Mouse (Mus musculus) kidney, postnatal 36 days (tissue): ENCODE data around the gene Lrg1.

Experiments used
- DNase-seq, 2 experiments: peaks; one replicate each; pipeline ENCODE4 v3.0.0; 2021 to 2022; ENCODE audit warnings: mixed read lengths in 2 of 2

Gene Lrg1

DNA sequence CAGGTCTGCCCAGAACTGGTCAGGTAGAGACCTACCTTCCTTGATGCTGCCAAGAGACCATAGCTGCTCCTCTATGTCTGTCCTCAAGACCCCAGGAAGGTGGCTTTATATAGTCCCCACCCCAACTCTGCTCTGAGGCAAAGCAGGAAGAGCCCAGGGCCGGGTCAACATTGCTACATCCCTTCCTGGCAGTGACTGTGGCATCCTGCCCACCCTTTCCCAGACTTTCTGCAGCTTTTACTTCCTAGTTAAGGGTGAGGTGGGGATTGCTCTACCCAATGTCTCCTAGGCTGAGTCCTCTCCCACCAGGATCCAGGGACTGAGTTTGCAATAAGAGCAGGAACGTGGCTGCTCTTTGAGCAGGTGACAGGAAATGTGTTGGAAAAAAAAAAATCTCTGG is at the start of gene Lrg1:
Gene Lrg1, minus strand, starts transcription at position 176 of the 400 bp plus-strand sequence.
- DNase-seq, result no peak

DNA sequence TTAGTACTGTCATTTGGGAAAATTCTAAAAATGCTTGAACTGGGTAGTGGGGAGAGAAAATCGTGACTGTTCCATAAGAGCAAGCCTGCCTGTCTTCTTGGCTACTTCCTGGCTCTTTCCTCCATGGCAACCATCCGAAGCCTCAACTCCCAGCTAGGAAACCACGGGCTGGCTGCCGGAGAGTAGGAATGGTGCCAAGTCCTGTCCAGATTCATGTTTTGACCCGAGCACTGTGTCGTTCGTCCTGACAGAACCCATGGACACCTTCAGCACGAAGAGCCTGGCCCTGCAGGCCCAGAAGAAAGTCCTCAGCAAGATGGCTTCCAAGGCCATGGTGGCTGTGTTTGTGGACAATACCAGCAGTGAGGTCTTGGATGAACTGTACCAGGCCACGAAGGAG is 49.7 kb upstream of the Lrg1 start:
- no peak for DNase-seq

DNA sequence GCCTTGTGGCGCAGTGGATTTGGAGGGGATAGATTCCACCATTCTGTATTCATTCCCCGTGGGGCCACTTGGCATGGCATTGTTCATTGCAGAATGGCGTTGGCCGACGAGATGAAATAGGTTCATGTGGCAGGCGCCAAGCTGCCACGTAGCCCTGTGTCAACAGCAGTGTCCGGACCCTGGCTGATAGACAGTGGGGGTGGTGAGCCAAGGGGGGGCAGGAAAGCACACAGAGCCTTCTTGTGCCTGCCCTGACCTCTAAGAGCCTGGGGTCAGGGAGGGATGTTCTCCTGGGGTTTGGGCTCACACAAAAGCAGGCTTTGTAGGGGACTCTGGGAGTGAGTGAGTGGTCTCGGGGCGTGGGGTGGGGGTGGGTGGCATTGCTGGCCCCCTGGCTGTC is 48.8 kb upstream of the Lrg1 start:
- DNase-seq, result peak in 1 of 2 experiments; percentile 31

DNA sequence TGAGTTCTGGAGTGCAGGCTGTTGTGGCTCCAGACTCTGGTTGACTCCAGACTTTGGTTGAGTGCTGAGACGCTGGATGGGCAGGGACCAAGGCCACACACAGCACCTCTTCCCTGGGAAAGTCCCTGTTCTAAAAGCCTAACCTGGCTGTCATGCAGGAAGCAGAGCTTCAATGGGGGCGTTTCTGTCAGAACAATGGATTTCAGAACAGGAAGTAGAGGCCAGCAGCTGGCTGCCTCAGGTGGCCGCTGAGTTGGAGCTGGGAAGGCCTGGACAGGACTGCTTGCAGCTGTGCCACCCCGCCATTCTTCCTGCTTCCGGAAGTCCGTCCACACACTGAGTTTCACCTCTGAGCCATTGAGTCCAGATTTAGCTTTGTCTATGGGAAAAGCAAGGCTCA is 48.0 kb upstream of the Lrg1 start:
- peak; percentile 41 to 47 for DNase-seq

DNA sequence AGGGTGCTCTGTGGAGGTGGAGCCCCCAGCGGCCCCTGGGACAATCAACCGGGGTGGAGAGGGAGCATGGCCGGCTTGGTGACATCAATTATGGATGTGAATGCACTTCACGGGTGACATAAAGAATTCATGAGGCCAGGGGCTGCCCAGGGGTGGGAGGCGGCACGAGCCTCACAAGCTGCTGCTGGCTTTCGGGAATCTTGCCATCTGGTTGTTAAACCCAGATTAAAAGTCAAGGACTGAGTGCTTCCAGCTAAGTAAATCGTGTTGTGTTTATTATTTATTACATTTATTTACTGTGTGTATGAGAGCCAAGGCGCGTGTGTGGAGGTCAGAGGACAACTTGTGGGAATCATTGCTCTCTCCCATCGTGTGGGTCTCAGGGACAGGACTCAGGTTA is 43.9 kb upstream of the Lrg1 start:
- no peak for DNase-seq

DNA sequence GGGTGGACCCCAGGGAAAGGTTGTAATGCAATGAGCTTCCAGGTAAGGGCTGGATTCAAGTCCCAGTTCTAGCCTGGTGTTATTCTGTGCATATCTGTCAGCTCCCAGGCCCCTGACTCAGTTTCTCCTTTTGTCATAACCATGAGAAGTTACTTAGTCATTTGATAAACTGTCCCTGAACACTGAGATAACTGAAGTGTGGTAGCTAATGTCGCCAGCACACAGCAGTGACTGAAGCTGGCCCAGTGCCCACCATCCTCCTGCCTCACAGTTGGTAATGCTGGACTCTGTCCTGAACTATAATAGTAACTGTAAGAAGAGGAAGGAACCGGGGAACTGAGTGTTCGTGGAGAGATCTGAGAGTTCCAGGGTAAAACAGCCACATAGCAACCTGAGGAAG is 42.7 kb upstream of the Lrg1 start:
- DNase-seq, result no peak

DNA sequence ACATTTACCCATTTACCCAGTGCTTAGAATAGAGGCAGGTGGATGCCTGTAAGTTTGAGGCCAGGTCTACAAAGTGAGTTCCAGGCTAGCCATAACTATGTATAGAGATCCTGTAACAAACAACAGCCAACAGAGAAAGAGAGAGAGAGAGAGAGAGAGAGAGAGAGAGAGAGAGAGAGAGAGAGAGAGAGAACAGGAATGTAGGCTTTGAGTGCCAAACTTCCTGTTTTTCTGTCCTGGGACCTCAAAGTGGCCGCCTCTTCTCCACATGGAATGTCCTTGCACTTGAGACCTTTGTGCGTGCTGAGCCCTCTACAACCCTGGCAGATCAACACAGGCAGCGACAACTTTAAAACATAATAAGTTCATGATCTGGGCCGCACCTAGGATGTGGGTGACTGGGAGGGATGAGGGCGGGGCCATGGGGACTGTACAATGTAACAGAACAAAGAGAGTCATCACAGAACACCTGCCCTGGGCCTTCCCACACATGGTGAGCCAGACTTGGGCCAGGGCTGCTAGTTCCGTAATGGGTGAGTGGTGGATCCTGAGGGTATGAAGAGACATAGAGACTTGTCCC is 41.8 kb upstream of the Lrg1 start:
- peak in 1 of 2 experiments; percentile 24 for DNase-seq

DNA sequence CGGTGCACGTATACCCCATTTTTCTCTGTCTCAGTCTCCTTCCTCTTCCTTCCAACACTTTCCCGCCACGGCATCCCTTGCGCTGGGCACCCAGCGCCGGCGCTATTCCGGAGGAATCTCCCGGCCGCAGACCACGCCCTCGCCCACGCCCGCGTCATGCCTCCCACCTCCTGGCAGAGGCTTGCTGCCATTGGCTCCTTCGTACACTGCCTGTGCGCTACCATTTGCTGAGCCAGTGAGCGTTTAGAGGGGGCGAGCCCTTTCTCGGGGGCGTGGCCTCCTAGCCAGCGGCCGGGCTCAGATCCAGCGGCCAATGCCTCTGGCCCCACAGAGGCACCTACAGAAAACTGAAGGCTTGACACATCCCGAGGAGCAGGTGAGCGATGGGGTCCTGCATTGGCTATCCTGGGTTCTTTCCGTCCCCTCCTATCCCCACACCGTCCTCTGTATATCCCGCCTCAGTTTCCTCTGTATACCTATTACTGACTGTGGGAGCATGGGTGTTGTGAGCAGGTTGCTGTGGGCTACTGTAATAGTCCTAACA is 40.5 kb upstream of the Lrg1 start, which contains the start of gene Tnfaip8l1:
Gene Tnfaip8l1, plus strand, starts transcription at position 247 of the 544 bp plus-strand sequence.
- DNase-seq, result peak; percentile 97

DNA sequence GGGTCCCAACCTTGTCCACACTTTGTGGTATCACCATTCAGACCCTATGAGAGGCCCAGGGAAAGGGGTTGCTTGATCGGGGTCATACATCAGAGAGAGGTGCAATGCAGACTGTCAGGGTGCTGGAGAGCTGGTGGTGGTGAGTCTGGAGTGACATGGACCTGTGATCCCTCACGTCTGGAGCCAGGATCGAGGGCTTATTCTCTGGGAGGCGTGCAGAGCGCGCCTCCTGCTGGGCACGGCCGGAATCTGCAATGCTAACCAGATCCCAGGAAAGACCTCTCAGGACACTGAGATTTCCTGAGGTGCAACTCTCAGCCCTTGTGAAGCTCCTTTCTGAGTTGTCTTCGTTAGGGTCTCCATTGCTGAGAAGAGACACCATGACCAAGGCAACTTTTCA is 37.9 kb upstream of the Lrg1 start:
- DNase-seq, result peak; percentile 66 to 81

DNA sequence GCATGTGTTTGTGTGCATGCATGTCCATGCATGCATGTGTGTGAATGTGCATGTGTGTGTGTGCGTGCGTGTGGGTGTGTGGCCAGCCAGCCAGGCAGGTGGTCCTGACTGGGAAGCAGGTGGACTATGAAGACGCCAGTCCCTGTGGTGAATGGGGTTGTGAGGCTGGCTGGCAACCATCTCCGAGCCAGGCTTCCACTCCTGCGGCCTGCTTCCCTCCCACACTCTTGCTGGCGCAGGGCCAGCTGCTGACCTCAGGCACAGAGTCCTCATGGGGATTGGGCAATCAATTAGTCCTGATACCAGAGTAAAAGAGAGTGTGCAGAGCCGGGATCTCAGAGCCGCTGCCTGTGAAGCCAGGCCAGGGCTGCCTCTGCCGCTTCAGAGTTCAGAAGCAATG is 31.8 kb upstream of the Lrg1 start:
- peak; percentile 42 to 67 for DNase-seq

DNA sequence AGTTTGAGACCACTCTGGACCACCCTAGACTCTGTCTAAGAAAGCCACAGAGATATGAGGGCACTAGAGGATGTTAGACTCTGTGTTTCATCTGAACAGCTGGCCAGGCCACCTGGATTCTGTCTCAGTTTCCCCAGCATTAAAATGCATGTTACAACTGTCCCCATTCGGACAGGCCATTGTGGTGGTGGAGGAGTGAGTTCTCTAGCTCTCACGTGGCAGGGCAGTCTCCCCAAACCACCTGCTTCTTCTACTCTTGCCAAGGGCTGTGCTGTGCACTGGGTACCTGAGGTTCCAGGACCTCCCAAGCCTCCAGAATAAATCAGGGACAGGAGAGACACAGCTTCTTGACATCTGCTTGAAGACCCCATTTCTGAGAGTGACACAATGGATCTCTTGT is 28.1 kb upstream of the Lrg1 start:
- DNase-seq, result no peak

DNA sequence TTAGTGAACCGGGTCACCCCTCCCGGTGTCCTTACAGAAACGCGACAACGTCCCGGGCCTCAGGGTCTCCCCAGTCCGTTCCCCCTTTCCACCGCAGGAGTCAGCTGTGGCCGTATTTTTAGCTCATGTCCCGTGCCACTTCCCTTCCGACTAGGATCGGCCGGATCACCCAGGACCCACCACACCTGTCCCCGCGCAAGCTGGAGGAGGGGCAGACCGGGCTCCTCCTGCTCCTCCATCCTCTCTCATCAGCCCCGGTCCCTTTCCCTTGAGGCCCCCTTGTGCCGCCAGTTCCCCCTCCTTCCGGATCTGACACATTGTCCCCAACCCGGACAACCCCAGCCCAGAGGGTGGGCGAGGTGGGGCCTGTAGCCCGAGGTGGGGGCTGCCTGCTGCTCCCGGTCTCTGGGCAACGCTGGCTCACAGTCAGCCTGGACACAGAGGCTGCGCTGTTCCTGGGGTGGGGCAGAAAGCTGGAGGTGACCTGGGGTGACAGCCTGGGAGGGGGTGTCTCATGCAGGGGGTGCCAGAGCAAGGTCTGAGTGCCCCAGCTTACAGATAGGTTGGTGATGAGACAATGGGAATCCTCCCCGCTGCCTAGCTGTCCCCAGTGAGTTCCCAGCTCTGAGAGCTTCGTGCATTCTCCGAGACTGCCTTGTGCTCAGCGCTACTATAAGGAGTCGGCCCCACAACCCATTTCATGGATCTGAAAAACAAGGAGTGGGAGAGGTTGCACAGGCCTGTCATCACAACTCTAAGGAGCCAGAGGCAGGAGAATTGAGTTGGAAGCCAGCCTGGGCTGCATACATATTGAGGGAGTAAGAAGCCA is 27.2 kb upstream of the Lrg1 start:
- no peak for DNase-seq

DNA sequence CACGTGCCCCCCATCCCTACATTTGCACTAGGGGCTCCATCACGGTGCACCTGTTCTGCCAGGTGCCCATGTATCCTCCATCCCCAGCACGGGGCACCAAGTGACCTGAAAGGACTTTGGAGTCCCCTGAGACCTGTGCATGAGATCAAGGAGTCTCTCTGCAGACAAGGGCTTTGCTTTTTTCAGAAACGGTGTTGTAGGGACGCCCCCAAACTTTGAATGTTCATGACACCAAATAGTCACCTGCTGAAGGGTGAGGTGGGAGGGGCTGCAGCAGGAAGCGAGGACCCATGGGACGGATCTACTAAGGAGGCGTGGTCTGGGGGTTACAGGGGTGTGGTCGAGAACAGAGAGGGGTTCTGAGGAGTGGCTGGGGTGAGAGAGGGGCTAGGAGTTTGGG is 26.5 kb upstream of the Lrg1 start:
- DNase-seq, result no peak

DNA sequence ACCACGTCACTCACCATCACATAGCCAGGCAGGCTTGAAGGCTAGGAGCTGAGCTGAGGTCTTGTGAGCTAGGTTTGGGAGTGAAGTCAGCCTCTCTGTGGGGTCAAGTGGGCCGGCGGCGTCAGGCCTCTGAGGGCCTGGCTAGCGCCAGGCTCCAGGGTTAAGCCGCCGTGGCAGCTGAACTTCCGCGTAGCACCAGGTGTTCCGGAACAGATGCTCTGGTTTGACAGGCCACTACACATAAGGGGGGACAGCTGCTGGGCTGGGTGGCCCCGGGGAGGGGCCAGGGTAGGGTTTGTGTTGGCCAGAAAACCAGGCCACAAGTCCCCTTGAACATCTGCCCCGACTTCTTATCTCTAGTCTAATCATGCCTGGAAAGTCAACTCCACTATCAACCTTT is 25.6 kb upstream of the Lrg1 start:
- no peak for DNase-seq

DNA sequence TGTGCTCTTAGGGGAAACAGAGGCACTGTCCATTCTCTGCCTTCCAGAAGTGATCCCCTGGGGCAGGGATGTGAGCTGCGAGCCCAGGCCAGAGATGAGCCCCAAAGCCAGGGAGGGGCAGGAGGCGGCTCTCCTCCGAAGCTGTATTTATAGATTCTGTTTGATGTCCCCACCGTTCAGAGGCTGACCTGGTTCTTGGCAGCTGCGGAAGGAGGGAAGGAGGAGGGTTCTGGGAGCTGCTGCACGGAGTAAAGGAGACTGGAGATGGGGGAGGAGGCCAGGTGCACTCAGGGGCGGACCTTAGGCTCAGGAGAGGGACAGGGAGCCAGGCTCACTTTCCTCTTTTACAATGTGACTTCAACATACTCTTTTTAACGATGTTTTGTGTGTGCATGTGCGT is 24.3 kb upstream of the Lrg1 start:
- no peak for DNase-seq

DNA sequence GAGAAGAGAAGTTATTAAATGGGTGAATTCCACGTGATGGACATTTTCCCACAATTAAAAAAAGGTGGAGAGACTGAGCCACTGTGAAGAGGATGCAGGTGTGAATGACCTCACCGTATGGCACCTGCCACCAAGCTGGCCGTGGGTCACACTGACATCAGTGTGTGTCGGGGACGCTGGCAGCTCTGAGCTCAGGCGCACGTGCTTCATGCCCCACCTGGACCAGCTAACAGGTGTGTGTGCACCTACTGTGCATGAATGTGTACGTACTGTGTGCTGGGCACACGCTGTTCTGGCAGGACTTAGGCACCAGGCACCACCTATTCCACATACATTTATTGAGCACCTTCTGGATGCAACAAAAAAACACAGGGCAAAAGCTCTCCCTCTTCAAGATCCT is 22.7 kb upstream of the Lrg1 start:
- DNase-seq, result no peak

DNA sequence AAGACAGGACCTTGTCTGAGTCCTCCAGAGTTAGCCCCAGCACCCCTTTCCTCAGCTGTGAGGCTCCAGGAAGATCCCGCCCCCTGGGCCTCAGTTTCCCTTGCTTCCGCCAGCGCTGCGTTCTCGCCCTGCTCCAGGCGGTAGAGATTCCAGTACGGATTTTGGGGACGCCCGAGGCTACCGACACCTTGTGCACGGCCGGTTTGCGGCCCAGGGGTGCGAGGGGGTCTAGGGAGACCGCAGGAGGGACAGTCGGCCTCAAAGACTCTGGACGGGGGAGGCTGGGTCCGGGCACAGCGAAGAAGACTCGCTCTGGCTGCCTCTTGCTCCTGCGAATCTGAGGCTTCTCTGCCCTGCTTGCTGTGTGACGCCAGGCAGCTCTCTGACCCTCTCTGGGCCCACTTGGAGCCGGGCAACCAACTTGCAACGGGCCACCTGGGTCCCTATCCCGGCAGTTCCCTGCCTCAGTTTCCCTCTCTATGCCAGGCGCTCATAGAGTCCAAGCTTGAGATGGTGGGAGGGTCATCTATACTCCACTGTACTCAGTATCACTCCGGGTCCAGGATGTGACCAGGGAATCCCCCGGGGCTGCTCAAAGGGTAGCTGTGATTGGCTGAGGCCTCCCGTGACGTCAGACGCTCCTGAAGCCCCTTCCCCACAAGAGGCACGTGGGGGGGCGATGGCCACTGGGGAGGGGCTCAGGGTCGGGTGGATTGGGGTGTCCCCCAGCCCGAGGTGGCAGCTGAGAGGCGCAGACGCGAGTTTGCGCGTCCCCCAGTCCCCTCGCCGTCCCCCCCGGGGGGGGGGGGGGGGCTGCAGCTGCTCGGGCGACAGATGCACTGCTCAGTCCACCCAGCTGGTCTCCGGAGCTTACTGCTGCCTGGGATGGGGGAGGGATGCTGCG is 20.2 kb upstream of the Lrg1 start:
- peak in 1 of 2 experiments; percentile 51 for DNase-seq

DNA sequence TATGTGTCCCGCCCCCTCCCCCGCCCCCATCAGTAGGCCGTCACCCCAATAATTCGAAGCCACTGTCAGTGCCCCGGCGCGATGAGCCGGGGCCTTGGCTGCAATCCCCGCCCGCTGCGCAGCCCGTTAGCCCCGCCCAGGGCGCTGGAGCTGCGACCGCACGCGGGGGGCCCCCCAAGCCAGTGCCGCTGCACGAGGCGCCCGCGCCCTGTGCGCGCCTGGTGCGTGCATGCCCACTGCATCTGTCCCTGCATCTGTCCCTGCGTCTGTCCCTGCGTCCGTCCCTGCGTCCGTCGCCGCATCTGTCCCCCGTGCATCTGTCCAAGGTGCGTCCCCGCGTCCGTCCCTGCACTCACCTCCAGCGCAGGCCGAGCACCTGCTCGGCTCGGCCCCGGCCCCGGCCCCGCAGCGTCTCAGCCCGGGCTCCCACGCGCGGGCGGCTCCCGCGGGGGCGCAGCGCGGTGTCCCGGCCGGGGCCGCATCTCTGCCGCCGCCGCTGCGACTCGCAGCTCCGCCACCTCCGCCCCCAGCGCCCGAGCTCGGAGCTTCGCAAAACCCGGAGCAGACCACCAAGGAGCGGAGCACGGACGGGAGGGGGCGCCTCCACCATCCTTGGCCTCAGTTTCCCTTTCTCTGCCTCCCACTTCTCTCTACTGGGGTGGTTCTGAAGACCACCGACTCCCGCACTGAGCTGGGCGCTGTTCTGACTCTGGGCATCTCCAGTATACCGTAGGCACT is 18.2 kb upstream of the Lrg1 start, which contains the start of gene Sema6b:
Gene Sema6b, minus strand, starts transcription at position 486 of the 738 bp plus-strand sequence.
- DNase-seq, result peak in 1 of 2 experiments; percentile 72

DNA sequence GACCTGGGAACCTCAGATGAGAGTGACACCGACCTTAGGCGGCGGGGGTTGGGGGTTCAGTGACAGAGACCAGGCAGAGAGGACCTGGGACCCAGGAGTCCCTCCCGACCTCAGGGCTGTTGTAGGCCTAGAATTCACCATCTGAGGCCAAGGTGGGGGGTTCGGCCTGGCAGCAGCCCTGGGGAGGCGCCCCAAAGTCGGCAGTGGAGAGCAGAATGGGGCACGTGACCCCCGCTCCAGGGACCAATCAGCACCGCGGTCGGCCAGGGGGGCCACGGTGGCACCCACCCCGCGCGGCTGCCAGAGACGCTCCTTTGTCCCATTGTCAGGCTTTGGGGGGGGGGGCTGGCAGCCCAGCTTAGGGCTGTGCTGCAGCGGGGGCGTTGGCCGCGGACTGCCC is 17.6 kb upstream of the Lrg1 start:
- no peak for DNase-seq

DNA sequence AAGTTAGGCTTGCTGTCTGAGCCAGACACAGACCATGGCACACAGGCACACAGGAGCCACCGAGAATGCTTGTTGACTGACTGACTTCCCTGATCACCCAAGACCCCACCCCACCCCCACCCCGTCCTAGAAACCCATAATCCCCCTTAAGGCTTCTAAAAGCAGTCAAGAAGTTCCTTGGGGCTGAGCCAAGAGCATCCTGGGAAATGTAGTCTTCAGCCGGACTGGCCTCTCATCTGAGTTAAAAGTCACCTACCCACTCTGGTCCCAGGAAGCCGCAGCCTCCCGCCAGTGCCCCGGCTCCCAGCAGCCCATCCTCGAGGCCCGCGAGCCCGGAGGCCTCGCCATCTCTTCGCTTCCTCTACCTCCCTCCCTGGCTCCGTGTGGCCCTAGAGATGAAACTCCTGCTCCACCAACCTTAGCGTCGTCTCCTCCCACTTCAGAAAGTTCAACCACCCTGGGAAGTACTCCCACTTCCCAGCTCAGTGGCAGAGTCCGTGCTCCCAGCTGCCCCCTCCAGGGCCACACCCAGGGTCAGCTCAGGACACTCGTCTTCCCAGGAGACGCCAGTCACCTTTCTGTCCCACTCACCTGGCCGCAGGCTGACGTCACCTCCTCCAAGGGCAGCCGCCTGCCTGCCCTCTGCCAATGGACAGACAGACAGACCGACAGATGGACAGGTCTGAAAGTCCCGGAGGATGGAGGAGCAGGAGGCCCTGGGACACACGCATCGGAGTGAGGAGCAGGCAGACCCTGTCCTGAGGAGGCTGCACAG is 16.2 kb upstream of the Lrg1 start:
- DNase-seq, result peak in 1 of 2 experiments; percentile 44

DNA sequence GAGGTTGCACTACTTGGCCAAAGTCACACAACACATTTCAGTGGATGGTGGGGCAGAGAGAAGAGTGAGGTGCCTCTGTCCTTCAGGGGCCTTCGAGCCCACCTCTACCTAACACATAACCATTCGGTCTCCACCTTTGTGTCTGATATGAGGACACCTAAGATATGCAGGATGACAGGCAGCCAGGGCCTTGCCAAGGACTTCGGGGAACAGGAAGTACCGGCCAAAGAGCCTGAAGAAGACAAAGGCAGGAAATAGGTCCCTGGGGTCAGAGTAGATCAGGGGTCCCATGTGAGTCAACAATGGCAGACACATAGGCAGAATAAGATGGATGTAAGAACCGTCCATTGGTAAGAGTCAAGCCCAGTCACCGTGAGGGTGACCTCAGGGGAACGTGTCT is 14.8 kb upstream of the Lrg1 start:
- no peak for DNase-seq
